Mouse (Mus musculus) inflammation-experienced regulatory T-cells (primary cell): Measurements from ENCODE around the gene LTO1. TPM values are rescaled to one million over a fixed set of nuclear protein-coding genes. Genes with fewer than 3 reads are reported as not detected.

ENCODE experiments used
- polyA plus RNA-seq, 2 experiments: library from polyadenylated mRNA; unstranded; fragments of 100-300 nt; shearing (Covaris generic); gene quantifications; one replicate each; pipeline ENCODE4 v1.2.1; 2017

Gene LTO1
- 10 to 100 TPM; 22.4 to 32.1 TPM for polyA plus RNA-seq

DNA sequence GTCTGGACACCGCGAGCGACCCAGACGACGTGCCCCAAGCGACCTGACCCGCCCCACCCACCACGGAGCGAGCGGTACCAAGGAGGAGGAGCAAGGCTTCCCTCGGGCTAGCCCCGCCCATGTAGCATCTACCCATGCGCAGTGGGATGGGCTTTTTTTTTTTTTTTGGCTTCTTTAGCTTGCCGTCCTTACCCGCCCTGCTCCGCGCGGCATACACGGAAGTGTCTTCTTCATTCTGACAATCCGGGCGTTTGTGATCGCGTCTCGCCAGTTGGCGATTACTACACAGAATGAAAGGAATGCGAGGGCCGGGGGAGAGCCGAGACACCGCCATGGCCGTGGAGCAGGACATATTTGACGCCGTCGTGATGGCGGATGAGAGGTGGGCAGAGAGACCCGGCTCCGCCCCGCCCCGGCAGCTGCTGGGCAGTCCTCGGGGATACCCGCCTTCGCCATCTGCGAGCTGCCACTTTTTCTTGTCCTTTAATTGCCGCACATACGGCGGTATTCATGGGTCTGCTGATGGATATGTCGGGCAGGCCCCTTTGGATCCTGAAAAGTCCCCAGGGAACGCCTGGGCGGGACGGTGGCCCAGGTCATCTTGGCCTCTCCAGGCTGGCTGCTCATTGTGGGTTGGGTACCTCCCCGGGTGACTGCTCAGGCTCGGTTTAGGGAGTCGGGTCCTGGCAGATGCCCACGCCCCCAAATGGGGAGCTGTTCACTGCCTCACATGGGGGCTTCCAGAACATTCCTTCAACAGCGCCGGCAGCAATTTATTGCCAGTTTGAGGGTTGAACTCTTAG lies at the start of gene LTO1:
TSS of gene LTO1 (plus strand) at position 153 of the 803 bp plus-strand sequence.

DNA sequence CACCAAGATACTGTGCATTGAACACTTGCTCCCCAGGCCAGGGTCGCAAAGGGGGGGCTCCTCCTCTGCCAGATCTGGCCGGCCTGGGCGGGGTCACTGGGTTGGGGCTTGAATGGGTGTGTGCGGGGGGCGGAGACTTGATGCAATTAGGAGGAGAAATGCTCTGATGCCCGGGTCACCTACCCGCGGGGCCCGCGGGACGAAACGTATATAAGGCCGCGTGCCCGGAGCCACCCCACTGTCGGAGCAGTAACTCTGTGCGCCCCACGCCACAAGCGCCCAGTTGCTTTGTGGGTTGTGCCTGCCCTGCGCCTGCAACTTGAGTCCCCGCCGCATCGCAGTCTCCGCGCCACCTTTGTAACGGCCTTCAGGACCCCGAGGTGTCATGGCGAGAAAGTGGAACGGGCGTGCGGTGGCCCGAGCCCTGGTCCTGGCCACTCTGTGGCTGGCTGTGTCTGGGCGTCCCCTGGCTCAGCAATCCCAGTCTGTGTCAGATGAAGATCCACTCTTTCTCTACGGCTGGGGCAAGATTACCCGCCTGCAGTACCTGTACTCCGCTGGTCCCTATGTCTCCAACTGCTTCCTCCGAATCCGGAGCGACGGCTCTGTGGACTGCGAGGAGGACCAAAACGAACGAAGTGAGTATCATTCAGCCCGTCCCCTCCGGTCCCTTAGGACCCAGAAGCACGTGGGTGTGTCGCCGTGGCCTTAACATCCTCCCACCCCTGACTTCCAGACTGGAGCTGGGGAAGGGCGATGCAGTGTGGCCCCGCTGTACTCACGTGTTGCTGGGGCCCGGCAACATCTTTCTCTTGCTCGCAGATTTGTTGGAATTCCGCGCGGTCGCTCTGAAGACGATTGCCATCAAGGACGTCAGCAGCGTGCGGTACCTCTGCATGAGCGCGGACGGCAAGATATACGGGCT lies 18.3 kb upstream of the LTO1 start, which contains the start of gene Fgf15:
TSS of gene Fgf15 (plus strand) at position 238 of the 925 bp plus-strand sequence.

DNA sequence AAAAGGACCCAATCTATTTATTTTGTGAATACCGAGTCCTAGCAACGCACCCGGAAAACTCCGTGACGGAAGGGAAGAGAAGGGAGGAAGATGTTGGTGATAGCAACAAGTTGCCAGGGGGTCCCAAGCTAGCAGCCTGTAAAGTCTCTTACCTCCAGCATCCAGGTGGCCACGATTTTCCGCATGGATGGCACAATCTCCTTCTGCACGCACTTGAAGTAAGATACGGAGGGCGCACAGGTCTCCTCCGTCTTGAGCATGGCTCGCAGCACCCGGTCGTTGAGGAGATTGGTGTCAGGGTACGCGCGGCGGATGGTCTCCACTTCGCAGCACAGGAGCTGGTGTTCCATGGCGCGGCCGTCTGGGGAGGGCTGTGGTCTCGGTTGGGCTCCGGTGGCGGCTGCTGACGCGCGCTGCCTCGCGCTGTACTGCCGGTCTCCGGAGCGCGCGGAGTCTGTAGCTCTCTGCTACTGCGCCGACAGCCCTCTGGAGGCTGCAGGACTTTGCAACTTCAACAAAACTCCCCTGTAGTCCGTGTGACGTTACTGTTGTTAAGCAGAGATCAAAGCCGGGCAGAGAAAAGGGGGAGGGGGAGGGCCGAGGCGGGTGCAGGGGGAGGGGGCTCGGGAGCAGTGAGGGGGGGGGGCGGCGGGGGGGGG lies 24.6 kb downstream of the LTO1 start, which contains the start of gene Ccnd1:
TSS of gene Ccnd1 (minus strand) at position 582 of the 659 bp plus-strand sequence.

Other genes starting within 250 kb of the LTO1 start
- gene Ano1, start 163.1 kb upstream of the LTO1 start, polyA plus RNA-seq = 1 to 10 TPM in 1 of 2 experiments, under 1 TPM in 1; 0.66 to 2.3 TPM
- under 1 TPM in 1 of 2 experiments, not detected in 1; 0.36 TPM for gene Fgf3, start 77.0 kb upstream of the LTO1 start, polyA plus RNA-seq
- 1 to 10 TPM in 1 of 2 experiments, under 1 TPM in 1; 0.16 to 1.2 TPM for gene Fgf4, start 67.7 kb upstream of the LTO1 start, polyA plus RNA-seq
- under 1 TPM; 0.45 to 0.69 TPM for gene Fgf15, start 18.6 kb upstream of the LTO1 start, polyA plus RNA-seq
- 1 to 10 TPM in 1 of 2 experiments, under 1 TPM in 1; 0.40 to 1.5 TPM for gene Ccnd1, start 24.8 kb downstream of the LTO1 start, polyA plus RNA-seq